Mouse (Mus musculus) liver, embryonic 13.5 days (tissue): Measurements from ENCODE around the gene Tmc4. TPM values are rescaled to one million over a fixed set of nuclear protein-coding genes. Genes with fewer than 3 reads are reported as not detected.
"Not testable (repeated sequence)": the region's sequence is repeated elsewhere in the genome, so short reads cannot be mapped to it uniquely, and the experiment has no call there.

Experiments
- ATAC-seq: fragments of 200-750 bp; cut with Nextera tagmentation; 2 replicates; pipeline ENCODE4 v1.8.0; 2017; ENCODE audit warnings: low read depth, mild to moderate bottlenecking, moderate number of reproducible peaks, moderate library complexity
- DNase-seq: peaks from one replicate; pipeline ENCODE4 v3.0.0; 2022
- H3K27ac ChIP-seq: fragments of 300-500 bp; sonication (generic); 2 replicates; pipeline ENCODE4 v1.5.1; 2015; ENCODE audit warnings: moderate library complexity, mild to moderate bottlenecking, inconsistent platforms
- H3K27me3 ChIP-seq: fragments of 300-500 bp; sonication (generic); 2 replicates; pipeline ENCODE4 v1.6.1; 2015; ENCODE audit warnings: mild to moderate bottlenecking, inconsistent platforms
- H3K36me3 ChIP-seq: fragments of 300-500 bp; sonication (generic); 2 replicates; pipeline ENCODE4 v1.6.1; 2015; ENCODE audit warnings: mild to moderate bottlenecking, inconsistent platforms
- H3K4me1 ChIP-seq: fragments of 300-500 bp; sonication (generic); replicated peaks from 2 replicates; pipeline ENCODE4 v1.6.1; 2015; ENCODE audit warnings: inconsistent platforms
- H3K4me2 ChIP-seq: fragments of 300-500 bp; sonication (generic); 2 replicates; pipeline ENCODE4 v1.6.1; 2015; ENCODE audit warnings: inconsistent platforms, mild to moderate bottlenecking, moderate library complexity
- H3K4me3 ChIP-seq: fragments of 300-500 bp; sonication (generic); replicated peaks from 2 replicates; pipeline ENCODE4 v1.5.1; 2015; ENCODE audit warnings: mild to moderate bottlenecking, inconsistent platforms
- H3K9ac ChIP-seq: fragments of 300-500 bp; sonication (generic); 2 replicates; pipeline ENCODE4 v1.6.1; 2015; ENCODE audit warnings: mild to moderate bottlenecking, inconsistent platforms
- H3K9me3 ChIP-seq: fragments of 300-500 bp; sonication (generic); replicated peaks from 2 replicates; pipeline ENCODE4 v1.6.1; 2016; ENCODE audit warnings: inconsistent platforms
- WGBS: fragments of 180-500 bp; shearing (Covaris S2); methylation state at CpG from one replicate; pipeline ENCODE4 v1.1.7; 2015; ENCODE audit not compliant: insufficient replicate concordance; 5-methylcytosine and 5-hydroxymethylcytosine counted together
- polyA plus RNA-seq: library from polyadenylated mRNA; unstranded; fragments of >200 nt; fragmentation: Nextera tagmentation; extraction: Ambion mirVana; gene quantifications from 2 replicates; pipeline ENCODE4 v1.2.1, GENCODE M21; 2015

The Tmc4 gene
- polyA plus RNA-seq, 1 experiment from 2014 or later = 7.8 TPM

GRCm38 (mm10) chr7:3705461-3705860, 28.1 kb upstream of the Tmc4 start:
- ATAC-seq = peak; percentile 8; the same call in 1 of the 2 replicates
- Histone ChIP-seq H3K4me3 (peak overlapping the region; percentile 84), H3K36me3 (peaks cover 38% of the 10 kb centered on the region), H3K9ac (peak overlapping the region; percentile 89), H3K27ac (peak overlapping the region; percentile 89), H3K4me1 (peaks cover 26% of the 10 kb centered on the region), H3K4me2 (peak overlapping the region; percentile 82)
- DNase-seq, H3K27me3 ChIP-seq, H3K9me3 ChIP-seq: not testable (repeated sequence)
- 4% methylated on average over 7 of the region's 7 CpGs for WGBS

DNA sequence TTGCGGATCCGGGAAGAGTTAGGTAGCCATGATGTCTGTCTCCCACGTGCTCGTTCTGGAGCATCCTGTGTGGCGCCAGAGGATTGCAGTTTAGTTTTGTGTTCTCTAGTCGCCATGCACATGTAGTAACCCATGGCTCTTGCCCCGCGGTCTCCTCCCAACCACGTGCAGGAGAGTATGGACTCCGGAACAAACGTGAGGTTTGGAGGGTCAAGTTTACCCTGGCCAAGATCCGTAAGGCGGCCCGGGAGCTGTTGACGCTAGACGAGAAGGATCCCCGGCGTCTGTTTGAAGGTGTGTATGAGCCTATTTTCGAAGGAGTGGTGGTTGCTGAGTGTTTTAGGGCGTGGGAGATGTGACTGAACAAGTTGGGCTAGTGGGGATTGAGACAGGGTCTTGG, 27.1 kb upstream of the Tmc4 start:
- H3K36me3 ChIP-seq = peaks cover 41% of the 10 kb centered on the region
- H3K27me3 ChIP-seq = no peaks in the 10 kb centered on the region
- H3K4me2 ChIP-seq = peak overlapping the region; percentile 82
- H3K9me3 ChIP-seq = no peaks in the 10 kb centered on the region
- no peak for DNase-seq
- peaks cover 26% of the 10 kb centered on the region for H3K4me1 ChIP-seq
- H3K27ac ChIP-seq = peak overlapping the region; percentile 89
- WGBS = 1% methylated on average over 20 of the region's 20 CpGs
- peak; percentile 18 for ATAC-seq
- peak overlapping the region; percentile 84 for H3K4me3 ChIP-seq
- H3K9ac ChIP-seq = peak overlapping the region; percentile 89

GRCm38 (mm10) chr7:3703879-3704441, 26.6 kb upstream of the Tmc4 start, which contains the start of gene Rps9:
Gene Rps9 (plus strand): TSS chr7:3703993.
- peak within 1 kb of the TSS; percentile 82 for H3K4me2 ChIP-seq
- ATAC-seq (peak; percentile 86), DNase-seq (peak; percentile 89)

DNA sequence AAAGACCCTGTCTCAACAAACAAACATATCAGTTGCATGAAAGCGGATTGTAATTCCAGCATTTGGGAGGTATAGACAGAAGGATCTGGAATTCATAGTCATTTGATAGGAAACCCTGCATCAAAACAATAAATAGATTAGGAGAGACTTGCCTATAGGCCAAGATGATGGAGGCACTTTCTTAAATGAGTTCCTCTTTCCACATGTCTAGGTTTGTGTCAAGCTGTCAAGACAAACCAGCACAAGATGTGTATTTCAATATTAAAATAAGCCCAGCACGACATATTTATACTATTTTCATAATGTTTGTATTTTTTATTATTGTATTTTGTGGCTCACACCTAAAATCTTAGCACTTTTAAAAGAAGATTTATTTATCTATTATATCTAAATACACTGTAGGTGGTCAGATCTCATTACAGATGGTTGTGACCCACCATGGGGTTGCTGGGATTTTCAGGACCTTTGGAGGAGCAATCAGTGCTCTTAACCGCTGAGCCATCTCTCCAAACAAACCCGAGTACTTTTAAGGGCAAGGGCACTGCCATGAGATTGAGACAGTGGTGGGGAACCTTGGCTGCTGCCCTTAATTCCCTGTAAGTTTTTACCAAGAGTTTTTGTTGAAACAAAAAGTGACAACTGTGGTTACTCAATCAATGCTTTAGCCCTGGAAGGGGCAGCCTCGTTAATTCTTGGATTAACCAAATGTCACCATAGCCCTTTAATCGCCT, 26.0 kb upstream of the Tmc4 start:
- H3K27me3 ChIP-seq = no peaks in the 10 kb centered on the region
- H3K4me2 ChIP-seq = peak overlapping the region; percentile 82
- no peaks in the 10 kb centered on the region for H3K9me3 ChIP-seq
- H3K4me3 ChIP-seq = peak overlapping the region; percentile 84
- H3K27ac ChIP-seq = peak overlapping the region; percentile 59
- ATAC-seq (peak; percentile 29), DNase-seq (no peak)
- peak overlapping the region; percentile 59 for H3K9ac ChIP-seq
- peaks cover 26% of the 10 kb centered on the region for H3K4me1 ChIP-seq
- WGBS = 16% methylated on average over 6 of the region's 6 CpGs
- peaks cover 44% of the 10 kb centered on the region for H3K36me3 ChIP-seq

More at GRCm38 (mm10) chr7:3703879-3704441, 26.6 kb upstream of the Tmc4 start, which contains the start of gene Rps9:
- H3K9ac ChIP-seq = peak within 1 kb of the TSS; percentile 89
- no peaks in the 10 kb centered on the region for H3K27me3 ChIP-seq
- peaks cover 26% of the 10 kb centered on the region for H3K4me1 ChIP-seq
- no peaks in the 10 kb centered on the region for H3K9me3 ChIP-seq
- H3K4me3 ChIP-seq = peak within 1 kb of the TSS; percentile 84
- H3K27ac ChIP-seq = peak within 1 kb of the TSS; percentile 89
- H3K36me3 ChIP-seq = peaks cover 41% of the 10 kb centered on the region
- under 1% methylated on average over 42 of the region's 42 CpGs for WGBS

DNA sequence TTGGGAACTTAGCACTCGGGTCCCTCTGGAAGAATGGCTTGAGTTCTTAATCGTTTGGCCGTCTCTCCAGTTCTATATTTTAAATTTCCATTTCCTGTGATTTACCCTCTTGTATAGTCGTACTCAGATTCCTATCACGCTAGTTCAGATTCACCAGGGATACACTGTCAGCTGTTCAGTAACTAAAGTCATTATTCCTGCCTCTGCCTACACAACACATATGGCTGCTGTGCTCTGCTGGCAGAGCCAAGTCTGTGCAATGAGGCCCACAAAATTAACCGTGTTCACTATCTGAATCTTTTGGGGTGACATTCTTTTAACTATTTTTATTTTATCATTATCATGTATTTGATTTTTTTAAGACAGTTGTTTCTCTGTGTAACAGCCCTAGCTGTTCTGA, 21.1 kb upstream of the Tmc4 start:
- DNase-seq (no peak), ATAC-seq (no peak)
- H3K36me3 ChIP-seq = peaks cover 16% of the 10 kb centered on the region
- no peak overlapping the region for H3K4me2 ChIP-seq
- no peaks in the 10 kb centered on the region for H3K27me3 ChIP-seq
- no peaks in the 10 kb centered on the region for H3K9me3 ChIP-seq
- H3K27ac ChIP-seq = no peak overlapping the region
- H3K4me1 ChIP-seq = peaks cover 25% of the 10 kb centered on the region
- H3K9ac ChIP-seq = no peak overlapping the region
- 80% methylated on average over 6 of the region's 6 CpGs for WGBS
- H3K4me3 ChIP-seq = no peak overlapping the region

- not testable (repeated sequence) for H3K9me3 ChIP-seq, ATAC-seq, H3K27ac ChIP-seq, H3K27me3 ChIP-seq, DNase-seq
- Histone ChIP-seq H3K9ac (peak overlapping the region; percentile 83), H3K36me3 (peaks cover 18% of the 10 kb centered on the region), H3K4me3 (peak overlapping the region; percentile 76), H3K4me2 (peak overlapping the region; percentile 97), H3K4me1 (peaks cover 45% of the 10 kb centered on the region)
- WGBS = 7% methylated on average over 9 of the region's 9 CpGs
Observed at GRCm38 (mm10) chr7:3694949-3695305, 17.6 kb upstream of the Tmc4 start.

GRCm38 (mm10) chr7:3694076-3694948, 17.0 kb upstream of the Tmc4 start:
- H3K36me3 ChIP-seq = peaks cover 17% of the 10 kb centered on the region
- under 1% methylated on average over 54 of the region's 55 CpGs for WGBS
- DNase-seq (peak; percentile 61), ATAC-seq (peak; percentile 37)
- no peaks in the 10 kb centered on the region for H3K9me3 ChIP-seq
- no peaks in the 10 kb centered on the region for H3K27me3 ChIP-seq
- H3K27ac ChIP-seq = peak overlapping the region; percentile 89
- peak overlapping the region; percentile 76 for H3K4me3 ChIP-seq
- H3K4me2 ChIP-seq = peak overlapping the region; percentile 97
- peak overlapping the region; percentile 83 for H3K9ac ChIP-seq
- peaks cover 45% of the 10 kb centered on the region for H3K4me1 ChIP-seq

- no peaks in the 10 kb centered on the region for H3K9me3 ChIP-seq
- peaks cover 17% of the 10 kb centered on the region for H3K36me3 ChIP-seq
- peaks cover 45% of the 10 kb centered on the region for H3K4me1 ChIP-seq
- peak overlapping the region; percentile 83 for H3K9ac ChIP-seq
- H3K4me2 ChIP-seq = peak overlapping the region; percentile 97
- ATAC-seq (no peak), DNase-seq (no peak)
- peak overlapping the region; percentile 76 for H3K4me3 ChIP-seq
- no peaks in the 10 kb centered on the region for H3K27me3 ChIP-seq
- WGBS = under 1% methylated on average over 18 of the region's 18 CpGs
- H3K27ac ChIP-seq = peak overlapping the region; percentile 89
Observed at GRCm38 (mm10) chr7:3693809-3694075, 16.4 kb upstream of the Tmc4 start.

- Histone ChIP-seq H3K36me3 (peaks cover 16% of the 10 kb centered on the region; the same call in 1 of the 2 replicates), H3K4me2 (peak within 1 kb of the TSS; percentile 97), H3K4me3 (peak within 1 kb of the TSS; percentile 76), H3K4me1 (peaks cover 45% of the 10 kb centered on the region), H3K9ac (peak within 1 kb of the TSS; percentile 83), H3K27me3 (no peaks in the 10 kb centered on the region), H3K27ac (peak within 1 kb of the TSS; percentile 89), H3K9me3 (no peaks in the 10 kb centered on the region)
- under 1% methylated on average over 55 of the region's 55 CpGs for WGBS
- ATAC-seq (peak; percentile 82), DNase-seq (peak; percentile 93)
Observed at GRCm38 (mm10) chr7:3692987-3693808, 15.8 kb upstream of the Tmc4 start, which contains the start of gene Mboat7. Gene Mboat7 (minus strand): TSS chr7:3693523.

DNA sequence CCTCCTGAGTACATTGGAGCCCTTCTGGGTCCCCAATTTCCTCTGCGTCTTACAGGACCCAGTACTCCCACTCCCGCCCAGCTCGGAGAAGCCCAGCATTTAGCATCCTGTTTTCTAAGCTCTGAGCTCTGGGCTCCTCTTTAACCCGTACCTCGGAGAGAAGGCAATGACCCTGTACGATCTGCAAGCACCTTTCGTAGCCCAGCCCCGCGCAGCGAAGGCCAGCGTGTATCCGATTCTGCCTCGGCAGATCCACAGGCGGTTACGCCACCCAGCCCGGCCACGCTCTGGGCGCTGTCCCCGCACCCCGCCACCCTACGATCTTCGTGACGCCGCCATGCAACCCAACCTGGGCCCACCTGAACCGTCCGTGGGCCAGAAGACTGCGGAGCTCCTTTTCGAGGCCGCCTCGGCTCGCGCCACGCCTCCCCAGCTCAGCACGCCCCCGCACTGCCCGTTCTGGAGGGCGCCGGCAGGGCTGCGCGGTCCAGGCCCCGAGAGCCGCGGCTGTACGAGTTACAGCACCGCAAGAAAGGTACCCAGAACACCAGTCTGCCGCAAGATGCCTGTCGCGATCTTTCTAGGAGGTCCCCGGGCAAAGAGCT, 15.1 kb upstream of the Tmc4 start, which contains the start of gene Tsen34:
Gene Tsen34, plus strand, starts transcription at position 482 of the 605 bp plus-strand sequence.
- Histone ChIP-seq H3K4me2 (peak within 1 kb of the TSS; percentile 97), H3K4me1 (peaks cover 45% of the 10 kb centered on the region), H3K4me3 (peak within 1 kb of the TSS; percentile 76), H3K27me3 (no peaks in the 10 kb centered on the region), H3K9ac (peak within 1 kb of the TSS; percentile 83), H3K36me3 (peaks cover 19% of the 10 kb centered on the region; the same call in 1 of the 2 replicates), H3K27ac (peak within 1 kb of the TSS; percentile 89), H3K9me3 (no peaks in the 10 kb centered on the region)
- under 1% methylated on average over 49 of the region's 49 CpGs for WGBS
- DNase-seq = no peak
- no peak; the same call in 1 of the 2 replicates for ATAC-seq
